Mouse (Mus musculus) bone marrow, adult 2 months (tissue): Measurements from ENCODE around the gene Dgkz. TPM values are rescaled to one million over a fixed set of nuclear protein-coding genes. Genes with fewer than 3 reads are reported as not detected.

ENCODE experiments used
- H3K27ac ChIP-seq: fragments of 200-500 bp; 2 replicates; pipeline ENCODE4 v1.5.1; 2012; ENCODE audit warnings: low read depth, mild to moderate bottlenecking, control low read depth, inconsistent platforms, low read length; ENCODE audit not compliant: control insufficient read depth, poor library complexity, insufficient read depth
- H3K4me1 ChIP-seq: fragments of 200-500 bp; 2 replicates; pipeline ENCODE4 v1.6.1; 2011; ENCODE audit warnings: low read length; ENCODE audit not compliant: control insufficient read depth, insufficient read depth
- H3K4me3 ChIP-seq: fragments of 200-500 bp; replicated peaks from 2 replicates; pipeline ENCODE3; 2011; ENCODE audit warnings: mild to moderate bottlenecking, low read depth, low read length, control low read depth; ENCODE audit not compliant: control insufficient read depth
- CTCF ChIP-seq: fragments of 200-500 bp; IDR thresholded peaks from 2 replicates; pipeline ENCODE4 v1.5.1; 2011; ENCODE audit warnings: low read length, control low read depth; ENCODE audit not compliant: control insufficient read depth, insufficient read depth
- POLR2A ChIP-seq: fragments of 200-500 bp; IDR thresholded peaks from 2 replicates; pipeline ENCODE4 v1.6.1; 2011; ENCODE audit warnings: low read depth, mild to moderate bottlenecking, control low read depth, low read length, borderline replicate concordance; ENCODE audit not compliant: control insufficient read depth
- whole genome bisulfite sequencing: fragments of 180-500 bp; shearing (Covaris S2); methylation state at CpG from one replicate; pipeline ENCODE4 v1.1.7; 2018; 5-methylcytosine and 5-hydroxymethylcytosine counted together
- polyA plus RNA-seq: library from polyadenylated mRNA; stranded (reverse); fragments of >200 nt; gene quantifications from 2 replicates; pipeline ENCODE4 v1.2.4, GENCODE M21; 2011; ENCODE audit warnings: low replicate concordance; ENCODE audit not compliant: missing spikeins, insufficient read depth, insufficient read length

Dgkz gene
- polyA plus RNA-seq = 82.4 and 229 TPM in 2 replicates

GRCm38 (mm10) chr2:91975581-91976541 is at the start of gene Dgkz:
Dgkz (minus strand) TSS chr2:91975864.
- Histone ChIP-seq H3K4me3 (no peak within 1 kb of the TSS), H3K27ac (no peak within 1 kb of the TSS), H3K4me1 (no peaks in the 10 kb centered on the region)
- TF ChIP-seq CTCF (no peak), POLR2A (no peak)
- 4% methylated on average over 79 of the region's 79 CpGs for WGBS

DNA sequence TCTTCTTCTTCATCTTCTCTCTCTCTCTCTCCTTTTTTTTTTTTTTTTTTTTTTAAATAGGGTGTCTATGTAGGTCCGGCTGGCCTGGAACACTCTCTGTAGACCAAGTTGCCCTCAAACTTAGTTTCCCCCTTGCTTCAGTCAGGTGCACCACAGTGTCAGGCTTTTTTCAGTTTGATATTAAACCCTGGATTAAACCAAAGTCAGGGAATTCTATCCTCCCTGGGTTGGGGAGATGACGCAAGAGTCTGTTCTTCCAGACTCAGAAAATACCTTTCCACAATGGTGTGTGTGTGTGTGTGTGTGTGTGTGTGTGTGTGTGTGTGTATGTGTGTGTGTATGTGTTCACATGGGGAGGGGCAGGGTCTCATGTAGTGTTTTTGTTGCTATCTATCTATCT is 49.5 kb upstream of the Dgkz start:
- no peak for TF ChIP-seq POLR2A
- no peak for TF ChIP-seq CTCF
- Histone ChIP-seq H3K4me1 (no peaks in the 10 kb centered on the region), H3K27ac (no peak overlapping the region), H3K4me3 (no peak overlapping the region)
- 80% methylated on average over 2 of the region's 2 CpGs for WGBS

DNA sequence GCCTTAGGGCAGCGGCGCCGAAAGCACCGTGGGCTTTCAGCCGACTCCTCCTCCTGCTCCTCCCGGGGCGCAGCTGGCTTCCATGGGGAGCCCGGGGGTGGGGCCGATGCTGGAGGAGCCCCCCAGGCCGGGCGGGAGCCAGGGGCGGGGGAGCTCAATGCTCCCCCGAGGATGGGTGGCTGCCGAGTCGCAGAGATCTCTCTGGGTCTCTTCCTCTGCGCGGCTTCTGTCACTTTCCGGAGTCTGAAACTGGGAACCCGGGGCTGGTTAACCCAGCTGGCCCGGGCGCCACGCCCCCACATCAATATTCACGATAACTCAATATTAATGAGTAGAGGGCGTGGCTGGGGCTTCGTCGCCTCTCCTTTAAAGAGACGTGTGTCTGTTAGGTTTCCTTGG is 48.6 kb upstream of the Dgkz start, which contains the start of gene Creb3l1:
TSS of gene Creb3l1 (minus strand) at position 229 of the 399 bp plus-strand sequence.
- no peaks in the 10 kb centered on the region for H3K4me1 ChIP-seq
- TF ChIP-seq POLR2A (no peak), CTCF (no peak)
- no peak within 1 kb of the TSS for H3K4me3 ChIP-seq
- no peak within 1 kb of the TSS for H3K27ac ChIP-seq
- WGBS = under 1% methylated on average over 25 of the region's 27 CpGs

- Histone ChIP-seq H3K4me3 (no peak overlapping the region), H3K4me1 (no peaks in the 10 kb centered on the region), H3K27ac (no peak overlapping the region)
- 4% methylated on average over 54 of the region's 56 CpGs for WGBS
- TF ChIP-seq CTCF = no peak
Measured at GRCm38 (mm10) chr2:92023362-92024273, 48.0 kb upstream of the Dgkz start.

DNA sequence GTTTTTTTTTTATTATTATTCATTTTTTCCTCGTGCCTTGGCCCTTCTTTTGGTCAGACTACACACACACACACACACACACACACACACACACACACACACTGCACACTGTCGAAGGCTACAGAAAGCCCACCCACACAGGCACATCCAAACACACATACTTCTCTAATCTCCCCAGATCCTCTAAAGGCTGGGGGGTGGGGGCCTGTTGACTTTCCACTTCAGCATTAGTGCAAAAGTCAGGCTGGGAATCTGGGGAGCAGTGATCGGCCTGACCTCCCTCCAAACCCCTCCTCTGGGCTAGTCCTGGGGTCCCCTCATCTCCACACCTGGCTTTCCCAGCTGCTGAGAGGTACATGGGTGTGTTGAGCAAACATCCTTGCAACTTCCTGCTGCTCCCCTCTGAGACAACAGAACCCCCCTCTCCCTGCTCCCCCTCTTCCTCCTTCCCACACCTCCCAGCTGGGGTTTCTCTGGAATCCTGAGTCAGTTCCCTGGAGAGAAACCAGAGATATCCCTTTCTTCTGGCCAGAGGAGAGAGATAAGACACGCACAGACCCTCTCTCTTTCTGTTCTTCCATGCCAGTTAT is 45.1 kb upstream of the Dgkz start:
- WGBS = 57% methylated on average over 4 of the region's 4 CpGs
- no peak overlapping the region for H3K4me3 ChIP-seq
- no peak for TF ChIP-seq POLR2A
- no peaks in the 10 kb centered on the region for H3K4me1 ChIP-seq
- H3K27ac ChIP-seq = no peak overlapping the region

DNA sequence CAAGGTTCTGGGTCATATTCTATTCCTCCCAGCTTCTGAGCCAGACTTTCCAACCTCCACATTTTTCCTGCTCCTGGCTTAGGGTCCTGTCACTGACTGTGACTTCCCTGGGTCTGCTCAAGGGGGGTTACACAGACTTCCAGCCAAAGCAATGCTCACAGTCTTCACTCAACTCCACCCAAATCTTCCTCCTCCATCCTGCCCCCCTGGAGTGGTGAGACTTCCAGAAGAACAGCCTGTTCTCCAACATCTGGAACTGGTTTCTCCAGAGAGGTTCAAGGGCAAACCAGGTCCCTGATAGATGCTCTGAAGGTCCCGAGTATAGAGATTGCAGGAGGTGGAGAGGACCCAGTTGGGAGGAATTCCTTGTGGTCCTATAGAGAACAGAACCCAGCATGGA is 41.8 kb upstream of the Dgkz start:
- WGBS = 72% methylated on average over 1 of the region's 1 CpGs
- Histone ChIP-seq H3K27ac (no peak overlapping the region), H3K4me1 (no peaks in the 10 kb centered on the region), H3K4me3 (no peak overlapping the region)
- TF ChIP-seq POLR2A (no peak), CTCF (no peak)

GRCm38 (mm10) chr2:92016981-92017380 is 41.3 kb upstream of the Dgkz start:
- Histone ChIP-seq H3K4me3 (no peak overlapping the region), H3K27ac (no peak overlapping the region), H3K4me1 (no peaks in the 10 kb centered on the region)
- 43% methylated on average over 3 of the region's 3 CpGs for WGBS
- TF ChIP-seq POLR2A (no peak), CTCF (no peak)

DNA sequence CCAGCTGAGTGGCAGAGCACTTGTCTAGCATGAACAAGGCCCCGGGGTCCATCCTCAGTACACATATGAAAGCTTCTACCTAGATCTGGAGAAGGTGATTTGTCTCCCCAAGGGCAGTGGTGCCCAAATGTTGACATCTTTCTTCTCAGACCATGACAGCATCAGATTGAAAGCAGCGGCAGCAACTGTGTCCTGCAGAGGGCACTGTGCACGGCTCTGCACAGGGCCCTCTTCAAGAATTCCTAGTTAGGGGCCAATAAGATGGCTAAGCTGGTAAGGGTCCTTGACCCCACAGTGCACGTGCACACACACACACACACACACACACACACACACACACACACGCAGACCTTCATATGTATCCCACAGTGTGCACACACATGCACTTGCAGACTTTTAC is 39.2 kb upstream of the Dgkz start:
- WGBS = 79% methylated on average over 5 of the region's 5 CpGs
- no peak overlapping the region for H3K27ac ChIP-seq
- no peak for TF ChIP-seq CTCF
- no peak for TF ChIP-seq POLR2A
- no peaks in the 10 kb centered on the region for H3K4me1 ChIP-seq
- no peak overlapping the region for H3K4me3 ChIP-seq

DNA sequence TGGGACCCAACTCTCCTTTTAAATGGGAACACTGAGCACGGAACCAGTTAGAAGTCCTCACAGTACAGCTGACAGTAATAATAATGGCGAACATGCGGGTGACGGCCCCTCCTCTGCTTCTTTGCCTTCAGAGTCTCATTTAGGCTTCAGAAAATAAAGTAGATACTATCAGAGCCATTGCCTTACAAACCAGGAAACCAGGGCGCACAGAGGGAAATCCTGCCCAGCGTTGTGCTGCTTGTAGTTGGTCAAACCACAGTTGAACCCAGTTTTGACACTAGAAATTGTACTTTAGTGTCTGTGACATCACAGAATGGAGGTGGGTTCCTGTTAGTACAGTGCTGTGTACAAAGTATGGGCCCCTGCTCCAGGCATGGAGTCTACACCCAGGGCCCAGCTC is 38.6 kb upstream of the Dgkz start:
- TF ChIP-seq POLR2A = no peak
- TF ChIP-seq CTCF = no peak
- no peaks in the 10 kb centered on the region for H3K4me1 ChIP-seq
- WGBS = 19% methylated on average over 6 of the region's 6 CpGs
- H3K4me3 ChIP-seq = no peak overlapping the region
- H3K27ac ChIP-seq = no peak overlapping the region
